Mouse (Mus musculus): ENCODE measurements around the gene Acer3. TPM values are rescaled to one million over a fixed set of nuclear protein-coding genes. Genes with fewer than 3 reads are reported as not detected.

Acer3 gene
- polyA plus RNA-seq, 1 experiment = 6.7 TPM

DNA sequence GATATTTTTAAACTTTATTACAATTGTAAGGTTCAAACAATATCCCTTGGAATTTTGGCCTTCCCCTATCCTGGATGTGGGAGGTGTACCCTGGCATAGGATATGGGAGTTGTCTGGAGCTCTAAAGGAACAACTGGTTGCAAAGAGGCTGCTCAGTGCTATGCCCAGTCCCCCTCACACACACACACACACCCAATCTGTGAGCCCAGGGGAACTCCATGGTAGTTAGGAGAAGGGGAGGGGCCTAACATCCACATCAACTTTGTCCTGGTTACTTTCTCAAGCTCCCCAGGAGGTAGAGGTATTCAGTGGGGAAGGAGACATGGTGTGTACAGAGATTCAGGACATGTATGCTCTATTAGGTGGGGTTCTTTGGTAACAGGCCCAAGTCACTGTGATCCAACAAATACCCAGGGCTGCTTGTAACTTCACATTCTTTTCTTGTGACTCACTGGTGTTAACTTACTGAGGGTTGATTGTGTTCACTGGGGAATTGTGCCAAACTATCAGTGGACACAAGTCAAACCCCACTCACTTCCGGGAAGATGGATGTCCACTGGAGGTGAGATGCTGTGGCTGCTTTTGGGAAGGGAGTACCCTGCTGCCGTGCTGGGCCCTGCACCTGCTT lies 9.5 kb upstream of the Acer3 start:
- Histone ChIP-seq H3K4me3 (ENCODE audit: control insufficient read depth, insufficient read depth, low read length) (no peak overlapping the region), H3K4me1 (replicated peaks; ENCODE audit: control insufficient read depth, insufficient read depth, low read length) (no peaks in the 10 kb centered on the region), H3K27ac (ENCODE audit: control insufficient read depth, insufficient read depth, low read length) (no peak overlapping the region), H3K27me3 (ENCODE audit: control insufficient read depth, insufficient read depth, low read length) (no peaks in the 10 kb centered on the region), H3K36me3 (ENCODE audit: control insufficient read depth, insufficient read depth, low read length) (no peaks in the 10 kb centered on the region)
- WGBS = 91% methylated on average over 2 of the region's 2 CpGs
- no peak for DNase-seq
- TF ChIP-seq POLR2A (IDR thresholded peaks at IDR 0.05; ENCODE audit: control insufficient read depth, extremely low read depth, insufficient read depth, low read length, poor library complexity) (no peak), CTCF (IDR thresholded peaks at IDR 0.05; ENCODE audit: borderline replicate concordance, control insufficient read depth, extremely low read depth, insufficient read depth, low read length, poor library complexity) (no peak)

GRCm38 (mm10) chr7:98329651-98330374 lies 8.8 kb upstream of the Acer3 start:
- 66% methylated on average over 7 of the region's 7 CpGs for WGBS
- no peak for DNase-seq
- Histone ChIP-seq H3K36me3 (ENCODE audit: control insufficient read depth, insufficient read depth, low read length) (no peaks in the 10 kb centered on the region), H3K27ac (ENCODE audit: control insufficient read depth, insufficient read depth, low read length) (no peak overlapping the region), H3K27me3 (ENCODE audit: control insufficient read depth, insufficient read depth, low read length) (no peaks in the 10 kb centered on the region), H3K4me3 (ENCODE audit: control insufficient read depth, insufficient read depth, low read length) (no peak overlapping the region), H3K4me1 (replicated peaks; ENCODE audit: control insufficient read depth, insufficient read depth, low read length) (no peaks in the 10 kb centered on the region)
- TF ChIP-seq CTCF (IDR thresholded peaks at IDR 0.05; ENCODE audit: borderline replicate concordance, control insufficient read depth, extremely low read depth, insufficient read depth, low read length, poor library complexity) (no peak), POLR2A (IDR thresholded peaks at IDR 0.05; ENCODE audit: control insufficient read depth, extremely low read depth, insufficient read depth, low read length, poor library complexity) (no peak)

DNA sequence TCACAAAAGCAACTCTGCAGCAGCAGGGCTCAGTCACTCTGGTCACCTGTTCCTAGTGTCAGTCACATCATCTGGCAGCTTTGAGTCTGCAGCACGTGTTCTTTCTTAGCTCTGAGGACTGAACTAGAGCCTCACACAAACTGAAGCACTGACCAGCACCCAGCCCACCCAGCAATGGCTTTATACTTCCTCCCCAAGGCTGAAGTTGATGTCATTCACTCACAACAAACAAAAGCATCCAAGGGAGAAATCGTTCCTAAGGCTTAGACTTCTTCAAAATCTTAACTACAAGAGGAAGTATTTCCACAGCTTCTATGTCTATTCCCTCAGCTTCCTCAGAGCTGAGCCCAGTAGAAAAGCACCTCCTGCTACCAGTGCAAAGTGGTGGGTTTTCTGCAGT lies 7.3 kb upstream of the Acer3 start:
- 54% methylated on average over 2 of the region's 2 CpGs for WGBS
- Histone ChIP-seq H3K4me1 (replicated peaks; ENCODE audit: control insufficient read depth, insufficient read depth, low read length) (no peaks in the 10 kb centered on the region; the same call in 1 of the 2 replicates), H3K27me3 (ENCODE audit: control insufficient read depth, insufficient read depth, low read length) (no peaks in the 10 kb centered on the region), H3K4me3 (ENCODE audit: control insufficient read depth, insufficient read depth, low read length) (no peak overlapping the region), H3K36me3 (ENCODE audit: control insufficient read depth, insufficient read depth, low read length) (no peaks in the 10 kb centered on the region), H3K27ac (ENCODE audit: control insufficient read depth, insufficient read depth, low read length) (no peak overlapping the region)
- no peak for DNase-seq
- TF ChIP-seq POLR2A (IDR thresholded peaks at IDR 0.05; ENCODE audit: control insufficient read depth, extremely low read depth, insufficient read depth, low read length, poor library complexity) (no peak), CTCF (IDR thresholded peaks at IDR 0.05; ENCODE audit: borderline replicate concordance, control insufficient read depth, extremely low read depth, insufficient read depth, low read length, poor library complexity) (no peak)

GRCm38 (mm10) chr7:98326051-98326450 lies 5.0 kb upstream of the Acer3 start:
- TF ChIP-seq POLR2A (IDR thresholded peaks at IDR 0.05; ENCODE audit: control insufficient read depth, extremely low read depth, insufficient read depth, low read length, poor library complexity) (no peak), CTCF (IDR thresholded peaks at IDR 0.05; ENCODE audit: borderline replicate concordance, control insufficient read depth, extremely low read depth, insufficient read depth, low read length, poor library complexity) (no peak)
- 86% methylated on average over 7 of the region's 7 CpGs for WGBS
- no peaks in the 10 kb centered on the region for H3K27me3 ChIP-seq (ENCODE audit: control insufficient read depth, insufficient read depth, low read length)
- no peaks in the 10 kb centered on the region for H3K36me3 ChIP-seq (ENCODE audit: control insufficient read depth, insufficient read depth, low read length)
- no peaks in the 10 kb centered on the region; the same call in 1 of the 2 replicates for H3K4me1 ChIP-seq (replicated peaks; ENCODE audit: control insufficient read depth, insufficient read depth, low read length)
- H3K27ac ChIP-seq (ENCODE audit: control insufficient read depth, insufficient read depth, low read length) = no peak overlapping the region
- no peak for DNase-seq
- no peak overlapping the region for H3K4me3 ChIP-seq (ENCODE audit: control insufficient read depth, insufficient read depth, low read length)

- no peaks in the 10 kb centered on the region for H3K36me3 ChIP-seq (ENCODE audit: control insufficient read depth, insufficient read depth, low read length)
- no peak overlapping the region for H3K4me3 ChIP-seq (ENCODE audit: control insufficient read depth, insufficient read depth, low read length)
- no peak for DNase-seq
- no peaks in the 10 kb centered on the region; the same call in 1 of the 2 replicates for H3K4me1 ChIP-seq (replicated peaks; ENCODE audit: control insufficient read depth, insufficient read depth, low read length)
- no peaks in the 10 kb centered on the region for H3K27me3 ChIP-seq (ENCODE audit: control insufficient read depth, insufficient read depth, low read length)
- WGBS = 82% methylated on average over 1 of the region's 1 CpGs
- TF ChIP-seq POLR2A (IDR thresholded peaks at IDR 0.05; ENCODE audit: control insufficient read depth, extremely low read depth, insufficient read depth, low read length, poor library complexity) = no peak
- no peak for TF ChIP-seq CTCF (IDR thresholded peaks at IDR 0.05; ENCODE audit: borderline replicate concordance, control insufficient read depth, extremely low read depth, insufficient read depth, low read length, poor library complexity)
- no peak overlapping the region for H3K27ac ChIP-seq (ENCODE audit: control insufficient read depth, insufficient read depth, low read length)
Observed at GRCm38 (mm10) chr7:98324228-98324627, 3.2 kb upstream of the Acer3 start.

GRCm38 (mm10) chr7:98323288-98324019 lies 2.4 kb upstream of the Acer3 start:
- Histone ChIP-seq H3K4me1 (replicated peaks; ENCODE audit: control insufficient read depth, insufficient read depth, low read length) (no peaks in the 10 kb centered on the region; the same call in 1 of the 2 replicates), H3K36me3 (ENCODE audit: control insufficient read depth, insufficient read depth, low read length) (no peaks in the 10 kb centered on the region), H3K27me3 (ENCODE audit: control insufficient read depth, insufficient read depth, low read length) (no peaks in the 10 kb centered on the region), H3K4me3 (ENCODE audit: control insufficient read depth, insufficient read depth, low read length) (no peak overlapping the region), H3K27ac (ENCODE audit: control insufficient read depth, insufficient read depth, low read length) (no peak overlapping the region)
- TF ChIP-seq POLR2A (IDR thresholded peaks at IDR 0.05; ENCODE audit: control insufficient read depth, extremely low read depth, insufficient read depth, low read length, poor library complexity) = no peak
- TF ChIP-seq CTCF (IDR thresholded peaks at IDR 0.05; ENCODE audit: borderline replicate concordance, control insufficient read depth, extremely low read depth, insufficient read depth, low read length, poor library complexity) = no peak
- WGBS = 71% methylated on average over 5 of the region's 5 CpGs
- no peak for DNase-seq

Measured in thymus, adult 2 months (tissue).